Mouse (Mus musculus) frontal cortex, adult 2 months (tissue): ENCODE data around the gene Asah2. TPM values are rescaled to one million over a fixed set of nuclear protein-coding genes. Genes with fewer than 3 reads are reported as not detected.
"Not testable (repeated sequence)": the region's sequence is repeated elsewhere in the genome, so short reads cannot be mapped to it uniquely, and the experiment has no call there.

Experiments used
- DNase-seq, 2 experiments: peaks; one replicate each; pipeline ENCODE4 v3.0.0; 2022; ENCODE audit warnings: low spot score in 1 of 2; ENCODE audit errors: extremely low spot score in 1 of 2
- polyA plus RNA-seq: library from polyadenylated mRNA; depleted of rRNA; stranded (reverse); fragments of >200 nt; gene quantifications from 2 replicates; pipeline ENCODE4 v1.2.3, GENCODE M21; 2012

Gene Asah2
- polyA plus RNA-seq, 1 experiment: 4.5 TPM

DNA sequence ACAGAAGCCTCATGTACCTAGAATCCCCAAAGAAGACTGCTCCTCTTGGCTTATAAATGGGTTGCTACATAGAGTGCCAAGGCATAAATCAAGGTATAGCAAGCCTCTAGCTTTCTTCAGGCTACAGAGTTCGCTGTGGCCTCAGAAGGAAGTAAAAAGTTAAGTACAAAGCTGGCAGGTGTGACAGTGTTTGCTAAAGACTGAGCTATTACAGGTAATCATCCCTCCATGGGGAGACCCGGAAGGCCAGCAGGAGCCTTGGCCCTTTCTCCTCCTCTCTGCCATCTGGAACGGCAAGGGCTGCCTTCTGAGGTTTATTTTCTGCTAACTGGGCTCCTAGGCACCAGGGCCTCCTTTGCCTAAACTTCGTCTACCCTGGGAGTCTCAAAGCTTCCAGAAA is 3.8 kb downstream of the Asah2 start:
- DNase-seq: no peak

DNA sequence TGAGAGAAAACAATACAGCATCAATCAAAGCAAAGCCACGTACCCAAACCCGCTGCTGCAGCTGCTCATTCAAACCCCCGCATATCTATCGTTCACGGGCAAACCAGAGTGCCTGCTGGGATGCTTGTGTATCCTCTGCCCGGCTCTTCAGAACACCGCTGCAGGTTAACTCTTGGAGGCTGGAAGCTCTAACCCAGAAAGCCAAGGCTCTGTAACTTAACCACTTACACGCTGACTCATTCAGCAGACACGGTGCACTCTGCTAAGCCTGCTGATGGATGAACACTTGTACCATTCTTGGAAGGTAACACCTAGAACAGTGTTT is 5.1 kb downstream of the Asah2 start:
- DNase-seq: peak in 1 of 2 experiments; percentile 54

DNA sequence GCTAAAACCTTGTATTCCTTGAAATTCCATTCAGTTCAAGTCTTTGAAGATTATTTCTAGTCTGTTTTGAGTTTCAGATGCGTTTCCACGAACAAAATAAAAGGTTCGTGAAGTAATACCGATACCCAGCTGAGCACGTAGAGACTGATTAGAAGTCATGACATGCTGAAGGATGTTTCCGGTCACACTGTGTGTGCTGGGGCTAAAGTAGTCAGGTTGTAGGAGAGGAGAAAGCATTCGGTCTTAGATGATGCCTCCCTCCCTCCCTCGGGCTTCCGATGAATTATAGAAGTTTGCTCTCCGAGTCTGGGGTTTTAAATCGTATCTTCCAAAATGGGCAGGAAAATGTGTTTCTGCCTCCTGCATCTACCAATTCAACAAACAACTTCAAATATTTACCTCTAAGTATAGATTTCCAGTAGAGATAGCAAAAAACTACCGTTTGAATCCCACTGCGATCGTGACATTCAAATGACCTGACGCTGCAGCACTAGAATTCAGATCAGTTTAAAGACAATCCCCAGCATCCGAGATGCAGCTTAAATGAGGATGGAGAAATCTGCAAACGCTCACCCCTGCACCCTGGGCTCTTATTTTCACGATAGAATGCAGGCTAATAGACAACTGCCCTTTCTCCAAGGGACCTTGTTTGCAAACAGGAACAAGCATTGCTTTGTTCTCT is 5.6 kb downstream of the Asah2 start:
- DNase-seq: peak in 1 of 2 experiments; percentile 15

DNA sequence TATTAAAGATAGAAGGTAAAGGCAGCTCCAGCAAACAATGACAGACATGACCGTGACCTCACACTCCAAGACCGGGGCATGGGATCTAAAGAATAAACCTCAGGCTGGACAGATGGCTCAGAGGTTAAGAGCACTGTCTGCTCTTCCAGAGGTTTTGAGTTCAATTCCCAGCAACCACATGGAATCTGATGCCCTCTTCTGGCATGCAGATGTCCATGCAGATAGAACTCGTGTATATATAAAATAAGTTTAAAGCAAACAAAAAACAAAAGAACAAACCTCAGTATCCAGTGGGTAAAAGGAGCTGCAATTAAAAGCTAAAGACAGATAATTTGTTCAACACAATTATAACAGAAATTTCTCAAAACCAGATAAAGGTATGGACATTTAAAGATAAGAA is 9.4 kb downstream of the Asah2 start:
- no peak for DNase-seq

DNA sequence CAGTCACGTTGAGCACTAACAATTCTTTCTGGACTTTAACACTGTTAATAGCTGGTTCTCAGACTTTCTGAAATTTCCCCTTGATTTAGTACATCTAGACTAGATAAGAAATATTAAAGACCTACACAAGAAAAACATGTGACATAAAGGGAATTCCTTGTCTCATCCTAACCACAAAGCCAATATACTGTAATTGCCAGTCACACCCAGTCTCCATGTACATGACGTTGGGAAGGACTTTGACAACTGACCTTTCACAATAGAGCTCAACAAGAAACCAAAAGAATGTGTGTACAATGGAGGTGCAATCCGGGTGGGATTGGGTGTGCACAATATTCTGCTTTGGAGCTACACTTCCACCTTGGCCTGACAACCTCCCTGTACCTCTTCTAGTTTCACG is 15.7 kb downstream of the Asah2 start:
- DNase-seq: no peak

DNA sequence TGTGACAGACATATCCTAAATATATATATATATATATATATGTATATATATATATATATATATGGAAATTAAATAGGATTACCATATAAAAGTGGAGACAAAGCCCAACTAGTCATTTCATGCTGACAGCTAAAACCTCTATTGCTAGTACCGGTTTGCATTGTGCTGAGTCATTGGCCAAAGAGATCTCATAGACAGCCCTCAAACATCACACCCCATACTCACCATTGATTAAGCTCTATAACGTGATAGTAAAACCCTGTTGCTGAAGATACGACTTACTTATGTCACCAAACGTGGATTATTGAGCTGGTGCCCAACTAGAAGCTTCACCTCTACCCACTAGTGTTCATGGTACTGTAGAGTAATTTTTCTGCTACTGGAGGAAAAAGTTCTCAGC is 17.2 kb downstream of the Asah2 start:
- DNase-seq: no peak

DNA sequence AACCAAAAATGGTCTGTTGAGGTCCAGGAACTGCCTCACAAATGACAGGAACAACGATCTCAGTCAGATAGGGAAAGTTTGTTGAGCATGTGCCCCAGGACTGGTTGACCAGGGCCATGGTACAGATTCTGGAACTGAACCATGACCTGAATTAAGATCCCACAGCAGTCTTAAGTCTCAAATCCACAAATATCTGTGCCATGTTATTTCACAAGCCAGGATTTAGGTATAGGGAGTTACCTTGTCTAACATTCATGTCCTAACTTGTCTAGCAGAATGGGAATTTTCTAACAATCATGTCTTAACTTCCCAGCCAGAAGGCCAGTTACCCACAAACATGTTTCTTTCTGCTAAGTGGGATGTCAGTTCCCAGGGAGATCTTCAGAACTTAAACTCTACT is 19.4 kb downstream of the Asah2 start:
- DNase-seq: no peak

DNA sequence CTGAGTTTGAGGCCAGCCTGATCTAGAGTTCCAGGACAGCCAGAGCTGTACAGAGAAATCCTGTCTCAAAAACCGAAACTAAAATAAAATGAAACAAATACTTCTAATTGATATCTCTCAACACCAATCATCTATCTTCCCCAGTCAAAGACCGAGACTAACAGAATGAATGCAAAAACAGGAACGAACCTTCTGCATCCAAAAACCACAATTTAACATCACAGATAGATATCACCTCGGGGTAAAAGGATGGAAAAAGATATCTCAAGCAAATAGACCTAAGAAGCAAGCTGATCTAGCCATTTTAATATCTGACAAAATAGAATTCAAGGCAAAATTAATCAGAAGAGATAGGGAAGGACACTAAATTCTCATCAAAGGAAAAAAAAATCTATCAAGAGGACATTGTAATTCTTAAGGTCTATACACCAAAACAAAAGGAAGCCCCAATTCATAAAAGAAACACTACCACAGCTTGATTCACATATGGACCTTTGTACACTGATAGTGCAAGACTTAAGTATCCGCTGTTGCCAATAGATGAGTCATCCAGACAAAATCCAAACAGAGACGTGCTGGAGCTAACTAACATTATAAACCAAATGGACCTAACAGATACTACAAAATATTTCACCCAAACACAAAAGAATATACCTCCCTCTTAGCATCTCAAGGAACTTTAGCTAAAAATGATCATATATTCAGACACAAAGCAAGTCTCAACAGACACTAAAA is 20.1 kb downstream of the Asah2 start:
- DNase-seq: no peak

DNA sequence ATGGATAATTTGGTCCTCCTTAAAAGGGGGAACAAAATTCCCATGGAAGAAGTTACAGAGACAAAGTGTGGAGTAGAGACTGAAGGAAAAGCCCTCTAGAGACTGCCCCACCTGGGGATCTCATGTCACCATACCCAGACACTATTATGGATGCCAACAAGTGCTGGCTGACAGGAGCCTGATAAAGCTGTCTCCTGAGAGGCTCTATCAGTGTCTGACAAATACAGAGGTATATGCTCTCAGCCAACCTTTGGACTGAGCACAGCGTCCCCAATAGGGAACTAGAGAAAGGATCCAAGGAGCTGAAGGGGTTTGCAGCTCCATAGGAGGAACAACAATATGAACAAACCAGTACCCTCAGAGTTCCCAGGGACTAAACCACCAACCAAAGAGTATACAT is 23.2 kb downstream of the Asah2 start:
- DNase-seq: not testable (repeated sequence)

DNA sequence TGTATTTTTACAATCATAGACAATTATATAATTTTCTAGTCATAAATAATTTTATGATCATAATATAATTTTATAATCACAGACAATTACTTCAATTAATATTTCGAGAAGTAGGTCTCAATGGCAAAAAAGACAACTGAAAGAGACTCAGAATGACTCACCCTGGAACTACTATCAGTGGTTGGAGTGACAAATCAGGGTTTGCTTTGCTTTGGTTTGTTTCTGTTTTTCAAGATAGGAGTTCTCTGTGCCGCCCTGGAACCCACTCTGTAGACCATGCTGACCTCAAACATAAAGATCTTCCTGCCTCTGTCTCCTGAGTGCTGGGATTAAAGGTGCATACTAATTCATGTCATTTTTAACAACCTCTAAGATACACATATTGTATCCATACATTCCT is 37.7 kb downstream of the Asah2 start:
- DNase-seq: no peak

DNA sequence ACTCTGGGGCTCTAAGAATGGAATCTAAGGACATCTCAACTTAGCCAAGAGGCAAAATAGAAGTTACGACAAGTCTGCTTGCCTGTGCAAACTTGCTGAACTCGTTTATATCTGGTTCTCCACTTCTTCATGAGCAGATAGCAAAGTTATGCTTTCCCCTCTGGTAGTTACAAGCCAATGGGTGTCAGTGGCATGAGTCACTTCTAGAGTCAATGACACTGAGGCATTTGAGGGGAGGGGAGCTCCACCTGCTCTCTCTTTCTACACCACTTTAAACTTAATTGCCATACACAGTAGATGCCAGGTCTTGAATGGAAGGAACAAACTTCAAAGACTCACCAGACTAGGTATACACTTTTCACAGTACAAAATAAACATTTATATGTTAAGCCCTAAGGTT is 38.4 kb downstream of the Asah2 start:
- no peak for DNase-seq

DNA sequence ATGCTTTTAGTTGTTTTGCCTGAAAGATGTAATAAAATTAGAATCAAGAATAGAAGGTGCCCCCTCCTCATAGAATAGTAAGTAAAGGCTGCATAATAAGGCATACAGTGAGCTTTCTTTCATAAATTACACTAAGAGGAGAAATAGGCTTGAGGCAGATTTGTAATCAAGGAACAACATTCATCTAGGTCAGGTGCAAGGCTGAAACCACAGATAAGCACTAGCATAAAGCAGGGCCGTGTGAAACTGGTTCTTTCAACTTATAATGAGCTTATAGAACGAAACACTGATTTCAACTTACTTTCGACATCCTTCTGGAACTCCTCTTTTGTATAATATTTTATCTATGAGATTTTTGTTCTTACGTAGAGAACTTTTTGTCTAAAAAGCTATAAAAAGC is 40.3 kb downstream of the Asah2 start:
- DNase-seq: no peak

DNA sequence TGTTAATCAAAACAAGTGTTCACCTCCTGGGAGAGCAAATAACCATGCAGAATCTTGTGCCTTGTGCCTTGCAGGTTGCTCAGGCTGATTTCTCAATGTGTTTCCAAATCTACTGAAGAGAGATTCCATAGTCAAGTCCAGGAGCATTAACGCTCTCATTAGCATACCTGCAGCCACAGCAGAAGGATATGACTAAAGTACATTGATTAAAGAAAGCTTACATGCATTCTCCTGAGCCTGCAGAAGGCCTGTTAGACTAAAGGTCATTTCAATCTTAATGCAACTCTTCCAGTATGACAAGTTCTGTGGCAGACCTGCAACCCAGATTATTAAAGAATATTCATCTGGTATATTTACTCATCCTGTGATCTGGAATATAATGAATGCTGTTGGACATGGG is 46.7 kb downstream of the Asah2 start:
- no peak for DNase-seq

DNA sequence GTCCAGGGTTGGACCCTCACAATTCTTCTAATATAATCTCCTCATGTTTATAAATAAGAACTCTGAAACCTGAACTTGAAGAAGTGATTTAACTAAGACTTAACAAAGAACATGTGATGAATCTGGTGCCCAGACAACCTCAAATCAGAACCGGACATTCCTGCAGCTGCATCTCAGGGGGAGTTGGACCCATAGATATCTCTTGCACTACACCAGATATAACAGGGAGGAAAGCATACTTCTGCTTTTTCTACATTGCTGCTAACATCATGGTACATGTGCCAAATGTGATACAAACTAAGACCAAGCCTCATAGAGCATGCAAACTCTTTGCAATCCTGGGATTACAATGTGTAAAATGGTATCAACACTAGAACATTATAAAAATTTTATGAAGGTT is 51.8 kb downstream of the Asah2 start:
- no peak for DNase-seq

DNA sequence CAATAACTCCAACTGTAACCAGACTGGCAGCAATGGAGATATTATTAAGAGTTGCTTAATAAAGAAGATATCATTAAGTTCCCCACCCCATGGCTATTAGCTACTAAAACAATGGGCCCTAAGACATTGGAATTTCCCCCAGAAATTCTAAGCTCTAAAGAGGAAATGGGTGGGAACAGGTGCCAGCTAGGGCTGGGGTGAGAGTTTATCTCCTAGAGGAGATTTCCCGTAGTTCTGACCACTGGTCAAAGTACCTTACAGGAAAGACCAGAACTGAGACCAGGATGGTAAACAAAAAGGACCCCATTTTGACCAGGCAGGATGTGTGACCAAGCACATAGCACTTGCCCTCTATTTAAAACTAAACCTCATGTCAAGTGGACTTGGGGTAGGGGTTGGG is 52.3 kb downstream of the Asah2 start:
- DNase-seq: no peak

DNA sequence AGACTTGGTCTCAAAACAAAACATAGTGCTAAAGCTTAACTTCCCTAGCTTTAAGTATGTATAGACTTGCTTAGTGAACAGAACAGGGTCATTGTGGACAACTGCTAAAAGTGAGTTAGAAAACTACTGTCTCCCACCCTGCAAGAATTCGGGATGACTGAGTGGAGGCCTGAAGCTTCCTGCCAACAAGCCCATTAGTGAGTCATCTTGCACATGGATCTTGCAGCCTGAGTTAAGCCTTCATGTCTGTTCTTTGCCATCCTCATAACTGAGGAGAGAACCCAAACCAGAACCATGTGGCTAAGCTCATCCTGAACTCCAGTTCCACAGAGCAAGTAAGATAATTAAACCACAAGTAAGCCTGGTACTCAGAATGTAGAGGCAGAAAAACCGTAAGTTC is 56.8 kb downstream of the Asah2 start:
- DNase-seq: no peak

DNA sequence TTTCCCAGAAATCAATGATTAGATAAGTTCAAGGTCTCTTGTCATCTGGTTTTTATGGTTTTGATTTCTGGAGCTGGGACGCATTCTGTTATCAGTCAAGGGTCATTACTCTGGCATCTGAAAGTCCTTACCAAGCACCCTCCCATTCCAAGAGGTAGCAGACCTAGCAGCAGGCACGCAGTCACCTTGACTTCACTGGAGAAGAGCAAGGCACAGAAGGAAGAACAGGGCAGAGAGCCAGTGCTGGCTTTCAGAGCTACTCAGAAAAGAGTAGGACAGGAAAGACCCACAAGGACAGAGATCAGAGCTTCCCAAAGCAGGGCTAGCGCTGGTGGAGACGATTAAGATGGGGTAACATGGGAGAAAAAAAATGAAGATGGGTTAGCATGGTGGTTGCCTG is 75.1 kb downstream of the Asah2 start:
- no peak for DNase-seq

DNA sequence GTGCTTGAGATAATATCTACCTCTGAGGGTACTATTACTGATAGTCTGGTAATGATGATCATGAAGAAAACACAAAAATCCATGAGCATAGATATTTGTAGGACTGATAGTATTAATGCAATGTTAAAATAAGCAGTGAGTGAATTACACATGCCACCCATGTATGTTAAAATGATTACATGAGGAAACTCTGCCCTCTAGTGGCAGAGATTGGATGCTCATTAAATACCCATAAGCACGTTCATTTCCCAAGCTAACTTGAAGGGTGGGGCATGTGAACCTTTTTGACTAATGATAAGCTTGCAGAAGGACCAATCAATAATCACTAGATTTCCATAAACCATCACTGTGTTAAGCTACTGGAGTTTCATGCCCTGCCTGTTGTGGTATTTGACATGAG is 77.6 kb downstream of the Asah2 start:
- DNase-seq: peak in 1 of 2 experiments; percentile 83

DNA sequence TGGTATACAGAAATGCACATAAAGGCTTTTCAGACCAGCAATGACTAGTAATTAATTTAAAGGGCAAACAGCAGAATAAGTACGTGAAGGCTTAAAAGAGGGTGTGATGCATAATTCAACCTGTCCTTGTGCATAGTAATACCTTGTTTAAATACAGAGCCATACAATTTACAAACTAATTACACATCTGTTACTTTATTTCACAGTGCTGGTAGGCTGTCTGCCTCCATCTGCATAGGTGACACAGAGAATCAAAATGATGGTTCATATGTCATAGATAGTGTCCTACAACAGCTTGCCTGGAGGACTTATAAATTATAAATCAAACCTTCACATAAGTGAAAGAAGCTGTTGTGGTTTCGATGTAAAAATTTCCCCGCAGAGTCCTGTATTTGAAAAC is 82.6 kb downstream of the Asah2 start:
- DNase-seq: no peak

DNA sequence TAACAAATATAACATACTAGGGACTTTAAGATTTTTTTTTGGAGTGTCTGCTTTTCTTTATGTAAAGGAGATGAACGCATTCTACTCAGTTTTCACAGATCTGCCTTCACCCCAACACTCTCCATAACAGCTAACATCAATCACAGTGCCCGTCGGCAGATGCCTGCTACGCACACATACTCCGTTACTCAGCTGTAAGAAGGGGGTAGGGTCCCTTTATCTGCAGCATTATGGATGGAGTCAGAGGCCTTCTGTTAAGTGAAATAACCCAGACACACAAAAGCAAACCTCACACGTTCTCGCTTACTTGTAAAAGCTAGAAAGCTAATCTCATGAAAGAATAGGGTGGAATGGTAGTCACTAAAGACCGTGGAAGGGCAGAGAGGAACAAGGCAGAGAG is 88.3 kb downstream of the Asah2 start:
- no peak for DNase-seq

DNA sequence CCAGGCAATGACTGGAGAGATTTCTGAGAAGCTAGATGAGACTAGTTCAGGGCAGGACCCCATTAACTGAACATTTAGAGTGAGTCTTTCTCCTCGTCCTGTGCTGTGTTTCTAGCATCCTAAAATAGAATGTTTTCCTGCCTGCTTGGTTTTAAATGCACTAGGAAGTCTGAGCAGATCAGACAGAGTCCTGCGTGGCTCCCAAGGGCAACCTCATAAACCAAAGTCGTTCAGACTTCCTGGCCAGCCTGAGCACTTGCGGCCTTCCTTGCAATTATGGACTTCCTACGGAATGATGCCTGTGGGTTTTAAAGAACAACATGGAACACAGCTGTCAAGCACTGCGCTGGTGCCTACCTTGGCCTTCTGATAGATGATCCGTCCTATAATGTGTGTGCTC is 89.4 kb downstream of the Asah2 start:
- DNase-seq: no peak

DNA sequence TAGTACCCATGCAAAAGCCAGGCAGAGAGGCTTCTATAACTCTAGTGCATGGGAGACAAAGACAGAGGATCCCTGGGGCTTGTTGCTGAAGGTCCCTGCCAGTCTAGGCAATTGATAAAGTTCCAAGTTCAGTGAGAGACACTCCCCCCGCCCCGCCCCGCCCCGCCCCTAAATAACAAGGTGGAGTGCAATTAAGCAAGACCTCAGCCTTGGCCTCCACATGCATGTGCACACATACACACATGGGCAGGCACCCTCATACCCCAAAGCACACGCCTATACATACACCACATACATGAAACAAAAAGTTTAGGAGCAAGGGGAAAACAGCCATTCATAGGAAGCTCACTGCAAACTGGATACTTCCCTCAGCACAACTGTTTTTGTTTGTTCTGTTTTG is 90.0 kb downstream of the Asah2 start:
- DNase-seq: no peak

DNA sequence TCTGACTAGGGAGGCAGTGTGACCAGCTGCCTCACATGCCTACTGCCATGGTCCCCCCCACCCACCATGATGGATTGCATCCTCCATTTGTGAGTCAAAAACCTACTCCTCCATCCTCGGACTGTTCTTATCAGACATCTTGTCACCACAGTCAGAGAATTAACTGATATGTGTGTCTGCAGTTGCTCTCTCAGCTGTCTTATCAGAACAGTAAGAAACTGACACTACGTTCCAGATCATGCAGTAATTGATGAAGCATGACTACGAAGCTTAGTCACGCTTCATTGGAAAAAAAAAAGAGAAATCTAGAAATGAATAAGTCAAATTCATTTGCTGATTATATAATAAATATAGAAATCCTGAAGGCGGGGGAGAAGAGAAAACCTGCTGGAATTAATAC is 105.4 kb downstream of the Asah2 start:
- peak in 1 of 2 experiments; percentile 2 for DNase-seq
